Mouse (Mus musculus): ENCODE data around the gene Ppp2r5d.

GRCm38 (mm10) chr17:46751056-46751793 lies 46.3 kb upstream of the Ppp2r5d start:
- no peak for TF ChIP-seq POLR2A (IDR thresholded peaks at IDR 0.05; ENCODE audit: borderline replicate concordance, insufficient read depth, low read length)
- no peak for TF ChIP-seq CTCF (IDR thresholded peaks at IDR 0.05; ENCODE audit: borderline replicate concordance, insufficient read depth, low read depth, low read length)
